Mouse (Mus musculus) erythroblast, embryonic 14.5 days (primary cell): ENCODE results near the gene Klhl29.

Source experiments
- GATA1 ChIP-seq: IDR thresholded peaks from 2 replicates; pipeline ENCODE4 v1.6.1; 2012; ENCODE audit warnings: low read length, inconsistent platforms, mixed read lengths
- TAL1 ChIP-seq: IDR thresholded peaks from 3 replicates; pipeline ENCODE4 v1.6.1; 2012; ENCODE audit warnings: low read length, inconsistent platforms, mixed read lengths

GRCm38 (mm10) chr12:5340151-5340603 lies 35.3 kb downstream of the Klhl29 start:
- TF ChIP-seq GATA1: no peak
- TF ChIP-seq TAL1: no peak
